Mouse (Mus musculus) cerebellum, adult 11-12 months (tissue): ENCODE measurements at regions not wholly inside any gene's neighbourhood (a gene's known extent, or its start where the extent isn't known, plus 50 kb on each side); places are given as distances from the start of the nearest gene placed in this dataset.

ENCODE experiments used
- DNase-seq: peaks from one replicate; pipeline ENCODE4 v3.0.0; 2022

DNA sequence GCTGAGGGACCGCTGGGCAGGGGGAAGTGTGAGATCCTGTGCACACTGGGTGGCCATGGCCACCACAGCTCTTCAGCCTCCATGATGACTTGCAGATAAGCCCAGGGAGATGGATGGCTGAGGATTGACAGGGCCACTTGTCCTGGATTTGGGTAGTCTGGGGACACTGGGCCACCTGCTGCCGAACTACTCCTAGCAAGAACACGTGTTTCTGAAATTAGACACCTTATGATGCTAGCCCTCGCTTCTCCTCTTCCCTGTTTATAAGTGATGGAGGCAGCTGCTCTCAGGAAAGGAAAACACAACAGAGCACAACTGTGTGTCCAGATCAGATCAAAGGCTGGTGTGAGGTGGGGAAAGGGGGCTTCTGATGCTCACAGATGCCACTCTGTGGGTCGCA lies 64.9 kb upstream of the Tpm1 start:
- no peak for DNase-seq

DNA sequence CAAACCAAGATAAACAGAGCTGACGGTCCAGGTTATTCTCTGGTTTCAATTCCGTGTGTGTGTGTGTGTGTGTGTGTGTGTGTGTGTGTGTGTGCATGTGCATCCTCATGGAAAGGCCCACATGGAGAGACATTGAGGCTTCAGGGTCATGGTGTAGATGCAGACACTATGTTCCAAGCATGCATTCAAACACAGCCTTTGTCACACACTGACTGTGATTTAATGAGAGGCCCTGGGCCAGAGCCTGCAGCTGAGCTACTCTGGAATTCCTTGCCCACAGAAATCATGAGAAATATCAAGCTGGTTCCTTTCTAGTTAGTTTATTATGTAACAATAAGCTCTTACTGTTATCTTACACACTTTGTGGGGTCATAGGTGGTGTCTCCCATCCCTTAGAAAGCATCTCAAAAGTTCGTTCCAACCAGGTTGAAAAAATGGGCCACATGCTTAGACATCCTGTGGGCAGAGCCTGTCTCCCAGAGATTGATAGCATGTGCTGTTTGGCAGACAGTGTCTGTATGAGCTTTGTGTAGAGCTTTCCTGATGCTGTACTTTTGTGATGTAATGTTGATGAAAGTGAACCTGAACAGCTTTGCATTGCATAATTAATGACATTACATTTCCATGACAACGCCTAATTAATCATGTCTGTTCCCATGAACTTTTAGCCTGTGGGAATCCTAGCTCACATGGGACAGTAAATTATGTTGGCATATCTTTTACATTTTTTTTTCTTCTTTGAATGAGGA lies 62.8 kb upstream of the Tpm1 start:
- DNase-seq: no peak

DNA sequence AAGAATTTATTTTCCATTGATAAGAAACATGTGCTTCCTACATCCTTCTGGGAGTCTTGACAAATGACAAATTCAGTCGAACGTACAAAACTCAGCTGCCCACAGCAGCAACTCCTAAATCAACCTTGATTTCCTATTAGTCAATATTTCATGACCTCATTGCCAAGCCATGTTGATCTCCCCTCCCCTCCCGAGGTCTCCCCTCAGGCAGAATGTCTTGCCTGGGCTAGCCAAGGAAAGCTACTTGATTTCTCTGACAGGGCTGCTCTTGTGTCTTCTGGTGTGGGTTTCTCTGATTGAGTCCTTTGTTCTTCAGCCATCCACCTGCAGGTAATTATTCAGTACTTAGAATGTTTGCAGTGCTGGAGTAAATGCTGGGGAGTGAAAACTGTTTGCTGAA lies 58.7 kb upstream of the Tpm1 start:
- DNase-seq: no peak

DNA sequence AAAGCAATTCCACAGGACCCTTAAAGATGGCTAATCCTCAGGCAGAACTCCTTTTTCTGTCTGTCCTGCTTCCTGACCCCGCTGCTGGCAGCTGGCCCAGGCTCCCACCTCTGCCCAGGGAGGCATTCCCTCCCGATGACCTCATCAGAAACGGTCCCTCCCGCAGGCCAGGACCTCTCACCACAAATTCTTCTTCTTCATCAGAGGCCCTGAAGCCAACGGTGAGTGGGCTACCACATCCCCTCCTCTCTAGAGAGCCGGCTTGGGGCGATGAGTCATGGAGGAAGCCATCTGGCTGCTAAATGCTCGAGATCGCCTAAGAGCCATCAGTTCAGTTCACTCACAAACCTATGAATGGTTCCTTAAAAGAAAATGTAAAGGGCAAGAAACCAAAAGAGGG lies 56.7 kb upstream of the Tpm1 start:
- DNase-seq: no peak

DNA sequence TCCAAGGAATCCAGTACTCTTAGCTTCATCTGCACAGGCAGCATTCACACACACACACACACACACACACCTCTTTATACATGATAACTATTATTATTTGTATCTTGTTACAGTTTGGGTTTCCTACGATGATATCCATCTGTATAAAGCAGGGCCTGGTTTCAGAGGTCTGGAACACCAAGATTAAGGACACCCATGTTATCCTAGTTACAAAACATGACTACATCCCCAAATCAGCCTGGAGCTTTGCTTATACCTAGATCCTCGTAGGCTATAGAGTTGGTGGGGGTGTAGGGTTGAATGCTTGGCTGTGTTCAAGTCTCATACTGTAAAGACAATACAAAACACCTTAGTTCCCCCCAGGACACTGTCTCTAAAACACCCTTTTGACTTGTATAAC lies 56.0 kb upstream of the Tpm1 start:
- DNase-seq: no peak

DNA sequence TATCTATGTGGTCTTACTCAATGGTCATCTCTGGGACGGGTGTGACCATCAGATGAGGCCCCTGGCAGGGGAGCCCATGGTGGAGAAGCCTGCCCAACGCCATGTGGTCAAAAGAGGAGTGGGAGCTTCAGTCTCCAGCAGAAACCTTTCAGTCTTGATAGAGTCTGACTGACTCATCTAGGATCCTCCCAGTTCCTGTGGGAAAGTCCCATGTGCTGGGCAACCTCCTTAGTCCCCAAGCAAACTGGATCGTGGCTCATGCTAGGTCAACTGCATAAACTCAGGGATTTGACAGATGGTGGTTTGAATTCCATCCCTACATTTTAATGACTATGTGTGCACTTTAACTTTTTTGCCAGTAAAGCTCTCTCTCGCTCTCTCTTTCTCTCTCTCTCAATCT lies 55.4 kb upstream of the Tpm1 start:
- no peak for DNase-seq

DNA sequence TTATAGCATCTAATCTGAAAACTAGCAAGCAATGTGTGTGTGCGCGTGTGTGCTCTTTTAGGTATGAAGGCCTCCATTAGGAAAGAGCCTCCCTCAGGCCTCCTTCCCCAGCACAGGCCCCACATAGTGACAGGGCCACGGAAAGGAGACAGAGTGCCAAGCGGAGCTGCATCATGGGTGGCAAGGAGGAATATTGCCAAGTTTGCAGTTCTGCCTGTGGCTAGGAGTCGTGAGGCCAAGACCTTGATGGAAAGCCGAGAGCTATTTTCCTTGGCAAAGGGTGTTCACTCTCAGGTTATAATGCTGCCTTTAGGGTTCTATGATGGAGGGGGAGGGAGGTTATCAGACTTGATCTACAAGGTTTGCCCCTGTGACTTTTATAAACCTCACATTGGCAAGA lies 53.4 kb upstream of the Tpm1 start:
- no peak for DNase-seq

DNA sequence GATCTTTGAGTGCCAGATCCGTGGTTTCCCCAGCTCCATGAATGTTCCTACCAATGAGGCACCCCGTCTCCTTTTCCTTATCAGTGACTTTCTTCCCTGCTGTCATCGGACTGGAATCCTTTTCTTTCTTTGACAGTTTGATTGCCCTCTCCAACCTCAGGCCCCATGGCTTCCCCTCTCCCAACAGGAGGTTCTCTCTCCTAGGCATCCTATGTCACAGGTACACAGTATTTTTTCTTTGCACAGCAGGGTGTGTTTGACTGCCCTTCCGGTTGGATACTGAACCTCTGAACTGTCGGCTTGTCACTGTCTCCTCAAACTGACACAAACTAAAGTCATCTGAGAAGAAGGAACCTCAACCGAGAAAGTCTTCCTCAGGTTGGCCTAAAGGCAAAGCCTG lies 50.3 kb upstream of the Tpm1 start:
- DNase-seq: no peak
